Mouse (Mus musculus) limb, embryonic 11.5 days (tissue): ENCODE measurements at regions not wholly inside any gene's neighbourhood (a gene's known extent, or its start where the extent isn't known, plus 50 kb on each side); places are given as distances from the start of the nearest gene placed in this dataset.

Source experiments
- ATAC-seq: fragments of 200-750 bp; cut with Nextera tagmentation; 2 replicates; pipeline ENCODE4 v1.8.0; 2017; ENCODE audit warnings: low read depth; ENCODE audit not compliant: insufficient number of reproducible peaks, low FRiP score, low TSS enrichment
- DNase-seq: peaks from one replicate; pipeline ENCODE4 v3.0.0-alpha.2; 2015; ENCODE audit warnings: low spot score
- H3K27ac ChIP-seq: fragments of 300-500 bp; sonication (generic); replicated peaks from 2 replicates; pipeline ENCODE4 v1.5.1; 2014; ENCODE audit warnings: low read depth, mild to moderate bottlenecking, low read length
- H3K27me3 ChIP-seq: fragments of 300-500 bp; sonication (generic); 2 replicates; pipeline ENCODE4 v1.6.1; 2014; ENCODE audit warnings: mild to moderate bottlenecking, low read length, mixed read lengths; ENCODE audit not compliant: control insufficient read depth, insufficient read depth
- H3K36me3 ChIP-seq: fragments of 300-500 bp; sonication (generic); 2 replicates; pipeline ENCODE4 v1.6.1; 2014; ENCODE audit warnings: mild to moderate bottlenecking, low read length, moderate library complexity, mixed read lengths; ENCODE audit not compliant: control insufficient read depth, insufficient read depth
- H3K4me1 ChIP-seq: fragments of 300-500 bp; sonication (generic); 2 replicates; pipeline ENCODE4 v1.6.1; 2014; ENCODE audit warnings: low read length, mixed read lengths; ENCODE audit not compliant: control insufficient read depth, insufficient read depth
- H3K4me2 ChIP-seq: fragments of 300-500 bp; sonication (generic); 2 replicates; pipeline ENCODE4 v1.6.1; 2014; ENCODE audit warnings: low read depth, mild to moderate bottlenecking, moderate library complexity; ENCODE audit not compliant: severe bottlenecking
- H3K4me3 ChIP-seq: fragments of 300-500 bp; sonication (generic); 2 replicates; pipeline ENCODE4 v1.5.1; 2014; ENCODE audit warnings: low read depth, low read length
- H3K9ac ChIP-seq: fragments of 300-500 bp; sonication (generic); 2 replicates; pipeline ENCODE4 v1.6.1; 2014; ENCODE audit warnings: mild to moderate bottlenecking, low read length
- H3K9me3 ChIP-seq: fragments of 300-500 bp; sonication (generic); 2 replicates; pipeline ENCODE4 v1.6.1; 2016; ENCODE audit warnings: low read length; ENCODE audit not compliant: control insufficient read depth
- WGBS: fragments of 180-500 bp; shearing (Covaris S2); extraction: QIAGEN DNeasy Blood & Tissue Kit; methylation state at CpG from one replicate; pipeline ENCODE4 v1.1.7; 2014; 5-methylcytosine and 5-hydroxymethylcytosine counted together

DNA sequence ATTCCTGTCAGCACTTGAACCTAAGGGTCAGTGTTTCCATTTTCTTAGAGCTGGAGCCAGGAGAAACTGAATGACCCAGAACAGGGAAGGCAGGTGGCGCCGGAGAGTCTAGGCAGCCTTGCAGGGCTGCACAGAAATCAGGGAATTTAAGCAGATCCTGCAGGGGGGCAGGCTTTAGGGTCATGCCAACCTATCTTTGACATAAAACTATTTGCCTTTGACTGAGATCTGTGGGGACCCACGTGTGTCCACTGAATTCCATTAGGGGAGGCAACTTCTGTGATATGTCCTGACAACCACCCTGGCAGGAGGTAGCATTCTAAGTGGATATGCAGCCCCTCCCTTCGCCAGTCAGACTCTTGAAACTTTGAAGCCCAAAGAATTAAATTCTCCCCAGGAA lies 135.6 kb upstream of the Ctnna2 start:
- Histone ChIP-seq H3K36me3 (no peaks in the 10 kb centered on the region), H3K9ac (no peak overlapping the region), H3K27me3 (no peaks in the 10 kb centered on the region), H3K27ac (no peak overlapping the region), H3K4me2 (no peak overlapping the region), H3K9me3 (no peaks in the 10 kb centered on the region), H3K4me3 (no peak overlapping the region), H3K4me1 (no peaks in the 10 kb centered on the region)
- DNase-seq (peak; percentile 22), ATAC-seq (no peak; the same call in 1 of the 2 replicates)
- 56% methylated on average over 4 of the region's 4 CpGs for WGBS

DNA sequence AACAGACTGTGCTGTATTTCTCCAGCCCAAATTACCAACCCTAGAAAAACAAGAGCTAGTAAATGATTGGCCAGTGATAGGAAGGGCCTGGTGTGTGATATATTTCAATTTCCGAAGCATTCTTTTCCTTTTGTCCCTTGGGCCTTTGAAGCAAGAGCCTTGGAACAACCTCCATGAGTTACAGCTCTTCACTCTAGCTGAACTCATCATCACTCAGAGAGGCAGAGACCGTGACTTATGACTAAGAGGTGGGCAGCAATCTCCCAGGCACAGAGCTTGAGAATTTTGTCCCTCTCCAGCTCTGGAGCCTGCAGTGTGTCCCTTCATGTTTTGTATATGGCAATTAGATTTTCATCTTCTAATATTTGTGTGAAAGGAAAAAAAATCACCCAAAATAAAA lies 103.0 kb upstream of the Ctnna2 start:
- WGBS: 80% methylated on average over 2 of the region's 2 CpGs
- Histone ChIP-seq H3K9me3 (no peaks in the 10 kb centered on the region), H3K27ac (no peak overlapping the region), H3K4me1 (no peaks in the 10 kb centered on the region), H3K27me3 (no peaks in the 10 kb centered on the region), H3K9ac (no peak overlapping the region), H3K4me3 (no peak overlapping the region), H3K36me3 (no peaks in the 10 kb centered on the region), H3K4me2 (no peak overlapping the region)
- no peak for DNase-seq
- ATAC-seq: no peak

- no peaks in the 10 kb centered on the region for H3K27me3 ChIP-seq
- H3K4me3 ChIP-seq: no peak overlapping the region
- ATAC-seq (no peak), DNase-seq (no peak)
- H3K9me3 ChIP-seq: no peaks in the 10 kb centered on the region
- no peaks in the 10 kb centered on the region for H3K36me3 ChIP-seq
- H3K4me2 ChIP-seq: no peak overlapping the region
- no peak overlapping the region for H3K27ac ChIP-seq
- H3K9ac ChIP-seq: no peak overlapping the region
- no peaks in the 10 kb centered on the region for H3K4me1 ChIP-seq
- WGBS: 78% methylated on average over 4 of the region's 4 CpGs
These were observed 99.4 kb upstream of the Ctnna2 start for GRCm38 (mm10) chr6:78078919-78079318.

- DNase-seq (no peak), ATAC-seq (no peak)
- Histone ChIP-seq H3K36me3 (no peaks in the 10 kb centered on the region), H3K27me3 (no peaks in the 10 kb centered on the region), H3K9ac (no peak overlapping the region), H3K27ac (no peak overlapping the region), H3K4me1 (no peaks in the 10 kb centered on the region), H3K4me3 (no peak overlapping the region), H3K9me3 (no peaks in the 10 kb centered on the region), H3K4me2 (no peak overlapping the region)
- 94% methylated on average over 1 of the region's 1 CpGs for WGBS
These were observed 86.8 kb upstream of the Ctnna2 start for GRCm38 (mm10) chr6:78066323-78066722.

- H3K36me3 ChIP-seq: no peaks in the 10 kb centered on the region
- H3K9ac ChIP-seq: no peak overlapping the region
- ATAC-seq (no peak), DNase-seq (no peak)
- H3K27me3 ChIP-seq: no peaks in the 10 kb centered on the region
- no peaks in the 10 kb centered on the region for H3K9me3 ChIP-seq
- H3K4me1 ChIP-seq: no peaks in the 10 kb centered on the region
- no peak overlapping the region for H3K4me2 ChIP-seq
- WGBS: 62% methylated on average over 2 of the region's 2 CpGs
- H3K27ac ChIP-seq: no peak overlapping the region
- H3K4me3 ChIP-seq: no peak overlapping the region
These were observed 86.2 kb upstream of the Ctnna2 start for GRCm38 (mm10) chr6:78065737-78066136.
